Mouse (Mus musculus) CH12.LX (cell line): ENCODE results near the gene Sgf29. TPM values are rescaled to one million over a fixed set of nuclear protein-coding genes. Genes with fewer than 3 reads are reported as not detected.

Experiments
- DNase-seq: peaks from one replicate; pipeline ENCODE4 v3.0.0-alpha.2; 2013; ENCODE audit errors: extremely low read depth
- H3K27ac ChIP-seq: 2 replicates; pipeline ENCODE4 v1.5.1; 2012; ENCODE audit warnings: low read depth, mild to moderate bottlenecking, control low read depth, moderate library complexity; ENCODE audit not compliant: insufficient read depth
- H3K27me3 ChIP-seq: replicated peaks from 2 replicates; pipeline ENCODE3; 2012; ENCODE audit warnings: inconsistent platforms
- H3K36me3 ChIP-seq, 2 experiments: replicated peaks in 1 of 2; 2 replicates each; pipeline versions ENCODE3 to v1.6.1; 2012; ENCODE audit warnings: inconsistent platforms in 1 of 2, low read length in 1 of 2, mild to moderate bottlenecking in 1 of 2, mixed read lengths in 1 of 2, moderate library complexity in 1 of 2; ENCODE audit not compliant: control insufficient read depth in 1 of 2, insufficient read depth in 1 of 2
- H3K4me1 ChIP-seq, 2 experiments: 2 replicates each; pipeline ENCODE4 v1.6.1; 2012; ENCODE audit warnings: inconsistent platforms in 1 of 2, moderate library complexity in 1 of 2; ENCODE audit not compliant: insufficient read depth in 2 of 2, control insufficient read depth in 1 of 2
- H3K4me2 ChIP-seq: 2 replicates; pipeline ENCODE4 v1.6.1; 2012; ENCODE audit warnings: low read depth, mild to moderate bottlenecking, control low read depth; ENCODE audit not compliant: poor library complexity, insufficient read depth, severe bottlenecking
- H3K4me3 ChIP-seq, 3 experiments: fragments of 150-350 bp in 1 of 3; sonication (generic) in 1 of 3; replicated peaks in 1 of 3; 2 replicates each; pipeline versions ENCODE3 to v1.5.1; 2011 to 2012; ENCODE audit warnings: low read depth in 2 of 3, low read length in 2 of 3, mild to moderate bottlenecking in 2 of 3, moderate library complexity in 2 of 3, control low read depth in 1 of 3, improper control_type of control experiment in 1 of 3, inconsistent platforms in 1 of 3, mixed read lengths in 1 of 3; ENCODE audit not compliant: poor library complexity in 1 of 3
- H3K79me2 ChIP-seq: replicated peaks from 2 replicates; pipeline ENCODE4 v1.6.1; 2012; ENCODE audit warnings: mild to moderate bottlenecking, moderate library complexity; ENCODE audit not compliant: control insufficient read depth, poor library complexity, insufficient read depth, severe bottlenecking; ENCODE audit errors: extremely low read depth
- H3K9ac ChIP-seq: 2 replicates; pipeline ENCODE4 v1.6.1; 2012; ENCODE audit warnings: low read depth, mild to moderate bottlenecking, control low read depth, moderate library complexity; ENCODE audit not compliant: insufficient read depth
- H3K9me3 ChIP-seq: replicated peaks from 2 replicates; pipeline ENCODE3; 2012; ENCODE audit warnings: low read length, inconsistent platforms, mixed read lengths
- EP300 ChIP-seq: IDR thresholded peaks from 2 replicates; pipeline ENCODE4 v1.6.1; 2011; ENCODE audit warnings: low read length, improper control_type of control experiment
- ETS1 ChIP-seq: conservative IDR thresholded peaks from 2 replicates; pipeline ENCODE4 v1.6.1; 2012; ENCODE audit warnings: low read depth, mild to moderate bottlenecking, inconsistent platforms, low read length, improper control_type of control experiment, moderate library complexity
- HCFC1 ChIP-seq: IDR thresholded peaks from 2 replicates; pipeline ENCODE4 v1.6.1; 2012; ENCODE audit warnings: low read depth, mild to moderate bottlenecking, inconsistent platforms, low read length, improper control_type of control experiment
- IRF4 ChIP-seq: IDR thresholded peaks from 2 replicates; pipeline ENCODE4 v1.6.1; 2014; ENCODE audit warnings: low read depth, mild to moderate bottlenecking, inconsistent platforms, low read length, improper control_type of control experiment
- JUN ChIP-seq: IDR thresholded peaks from 2 replicates; pipeline ENCODE4 v1.6.1; 2011; ENCODE audit warnings: low read depth, mild to moderate bottlenecking, low read length, improper control_type of control experiment, moderate library complexity; ENCODE audit not compliant: insufficient read depth
- KAT2A ChIP-seq: IDR thresholded peaks from 2 replicates; pipeline ENCODE4 v1.6.1; 2012; ENCODE audit warnings: low read length, improper control_type of control experiment, inconsistent platforms; ENCODE audit not compliant: insufficient replicate concordance
- MAFK ChIP-seq: IDR thresholded peaks from 2 replicates; pipeline ENCODE4 v1.6.1; 2011; ENCODE audit warnings: low read length, improper control_type of control experiment; ENCODE audit not compliant: insufficient replicate concordance
- NRF1 ChIP-seq: IDR thresholded peaks from 2 replicates; pipeline ENCODE4 v1.6.1; 2014; ENCODE audit warnings: low read depth, mild to moderate bottlenecking, inconsistent platforms, low read length, improper control_type of control experiment, moderate library complexity
- POLR2A ChIP-seq: IDR thresholded peaks from 2 replicates; pipeline ENCODE4 v1.6.1; 2011; ENCODE audit warnings: low read depth, mild to moderate bottlenecking, improper control_type of control experiment, low read length
- RCOR1 ChIP-seq: conservative IDR thresholded peaks from 2 replicates; pipeline ENCODE4 v1.6.1; 2012; ENCODE audit warnings: low read depth, mild to moderate bottlenecking, inconsistent platforms, low read length, improper control_type of control experiment
- SIN3A ChIP-seq: IDR thresholded peaks from 2 replicates; pipeline ENCODE4 v1.6.1; 2012; ENCODE audit warnings: low read length, improper control_type of control experiment, inconsistent platforms
- SMC3 ChIP-seq: IDR thresholded peaks from 2 replicates; pipeline ENCODE4 v1.6.1; 2011; ENCODE audit warnings: low read depth, low read length, improper control_type of control experiment
- TBP ChIP-seq: conservative IDR thresholded peaks from 2 replicates; pipeline ENCODE4 v1.6.1; 2011; ENCODE audit warnings: low read depth, low read length, improper control_type of control experiment
- USF2 ChIP-seq: conservative IDR thresholded peaks from 2 replicates; pipeline ENCODE4 v1.6.1; 2011; ENCODE audit warnings: low read depth, low read length, improper control_type of control experiment
- ZKSCAN1 ChIP-seq: IDR thresholded peaks from 2 replicates; pipeline ENCODE4 v1.6.1; 2012; ENCODE audit warnings: low read depth, inconsistent platforms, low read length, improper control_type of control experiment, borderline replicate concordance
- dilution Hi-C: fragments of 300-500 bp; cut with MboI; formaldehyde crosslinking; loops from 2 replicates; pipeline ENCODE4 v1.14.3; 2020; ENCODE audit warnings: low sequenced_read_pairs; ENCODE audit not compliant: extremely low pct_unique_long_range_greater_than_20kb, extremely low pct_ligation_motif_present
- in situ Hi-C: fragments of 300-500 bp; cut with MboI; formaldehyde crosslinking; loops from 3 replicates; pipeline ENCODE4 v1.14.3; 2019; ENCODE audit warnings: low sequenced_read_pairs, low pct_ligation_motif_present, low pct_unique_long_range_greater_than_20kb, mixed read lengths
- polyA plus RNA-seq: library from polyadenylated mRNA; unstranded; fragments of >175 nt; gene quantifications from 2 replicates; pipeline ENCODE4 v1.2.1, GENCODE M21; 2012; ENCODE audit warnings: low read depth; ENCODE audit not compliant: insufficient read length
- total RNA-seq, 2 experiments: library from RNA; depleted of rRNA; stranded (reverse); fragments of 300-350 nt in 1 of 2; fragments of >200 nt in 1 of 2; gene quantifications; 2 replicates each; pipeline ENCODE4 v1.2.3; 2012 to 2014

The Sgf29 gene
- total and polyA plus RNA-seq, 3 experiments = 20.5 to 71.7 (median 55.6) TPM

GRCm38 (mm10) chr7:126619559-126620275, 29.4 kb upstream of the Sgf29 start (continued):
- TF ChIP-seq MAFK = peak; percentile 78

GRCm38 (mm10) chr7:126621452-126622359, 27.4 kb upstream of the Sgf29 start:
- dilution Hi-C loops (no loop called here), in situ Hi-C loops (loop anchor here (5.0 kb wide), 1 partner anchor 39 kb away; the partner anchor contains the start of gene Apobr)
- H3K79me2 ChIP-seq = no peaks in the 10 kb centered on the region
- H3K4me1 ChIP-seq = peaks cover 15 to 44% of the 10 kb centered on the region in 2 experiments
- DNase-seq = no peak
- no peak overlapping the region for H3K4me3 ChIP-seq
- no peak overlapping the region for H3K9ac ChIP-seq
- H3K36me3 ChIP-seq = peaks cover 0 to 20% of the 10 kb centered on the region in 2 experiments
- H3K4me2 ChIP-seq = no peak overlapping the region
- no peak overlapping the region for H3K27ac ChIP-seq
- H3K9me3 ChIP-seq = no peaks in the 10 kb centered on the region
- no peak for TF ChIP-seq KAT2A
- no peak for TF ChIP-seq JUN
- no peak for TF ChIP-seq POLR2A
- TF ChIP-seq HCFC1 = no peak
- TF ChIP-seq ETS1 = no peak
- TF ChIP-seq NRF1 = no peak
- no peak for TF ChIP-seq SMC3
- TF ChIP-seq USF2 = no peak
- no peak for TF ChIP-seq SIN3A
- TF ChIP-seq TBP = no peak
- TF ChIP-seq ZKSCAN1 = no peak
- no peak for TF ChIP-seq RCOR1
- TF ChIP-seq IRF4 = no peak
- no peaks in the 10 kb centered on the region for H3K27me3 ChIP-seq

GRCm38 (mm10) chr7:126623381-126623780, 25.7 kb upstream of the Sgf29 start:
- Histone ChIP-seq H3K27me3 (no peaks in the 10 kb centered on the region), H3K4me1 (peaks cover 15 to 45% of the 10 kb centered on the region in 2 experiments), H3K27ac (no peak overlapping the region), H3K36me3 (peaks cover 0 to 20% of the 10 kb centered on the region in 2 experiments), H3K79me2 (no peaks in the 10 kb centered on the region), H3K9ac (no peak overlapping the region), H3K4me2 (no peak overlapping the region), H3K9me3 (no peaks in the 10 kb centered on the region), H3K4me3 (no peak overlapping the region)
- TF ChIP-seq EP300 = no peak
- DNase-seq = no peak
- in situ Hi-C loops = loop anchor here (5.0 kb wide), 1 partner anchor 41 kb away; the partner anchor contains the start of gene Apobr
- dilution Hi-C loops = no loop called here
